Mouse (Mus musculus) left cerebral cortex, adult 2 months (tissue): Measurements from ENCODE around the gene Metrn. TPM values are rescaled to one million over a fixed set of nuclear protein-coding genes. Genes with fewer than 3 reads are reported as not detected.

Source experiments
- DNase-seq, 2 experiments: peaks; one replicate each; pipeline ENCODE4 v3.0.0; 2021 to 2022; ENCODE audit warnings: low spot score in 2 of 2, mixed read lengths in 1 of 2; ENCODE audit errors: extremely low spot score in 1 of 2
- H3K27ac ChIP-seq: fragments of 200-600 bp; 2 replicates; pipeline ENCODE4 v1.8.1; 2022
- H3K4me3 ChIP-seq: fragments of 200-600 bp; 2 replicates; pipeline ENCODE4 v1.8.1; 2022
- CTCF ChIP-seq: fragments of 200-600 bp; IDR thresholded peaks from 2 replicates; pipeline ENCODE4 v1.8.1; 2022; ENCODE audit warnings: antibody characterized with exemption, mild to moderate bottlenecking, moderate library complexity
- intact Hi-C: fragments of 180-260 bp; cut with DNase I; formaldehyde crosslinking; loops from one replicate; pipeline ENCODE4 v1.15.1; 2025
- total RNA-seq, 2 experiments: library from RNA; stranded (reverse); gene quantifications; 2 replicates each; pipeline ENCODE4 v1.2.3; 2021

Gene Metrn
- total RNA-seq, 2 experiments from 2014 or later: 72.3 to 88.2 TPM

DNA sequence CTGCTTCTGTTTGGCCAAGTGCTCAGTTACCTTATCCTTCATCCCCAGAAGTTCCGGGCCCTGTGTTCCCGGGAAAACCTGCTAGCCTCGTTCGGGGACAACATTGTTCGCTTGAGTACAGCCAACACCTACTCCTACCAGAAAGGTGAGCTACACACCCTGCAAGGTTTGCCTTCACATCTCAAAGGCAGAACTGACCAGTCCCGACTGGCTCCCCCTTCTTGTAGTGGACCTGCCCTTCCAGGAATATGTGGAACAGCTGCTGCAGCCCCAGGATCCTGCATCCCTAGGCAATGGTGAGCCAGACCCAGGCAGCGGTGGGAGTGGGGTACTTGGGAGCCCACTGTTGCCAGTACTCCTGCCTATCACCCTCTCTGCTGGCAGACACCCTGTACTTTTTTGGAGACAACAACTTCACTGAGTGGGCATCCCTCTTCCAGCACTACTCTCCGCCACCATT lies 32.7 kb upstream of the Metrn start:
- Histone ChIP-seq H3K4me3 (peak overlapping the region; percentile 67), H3K27ac (peak overlapping the region; percentile 95)
- TF ChIP-seq CTCF: no peak
- intact Hi-C loops: no loop called here
- no peak for DNase-seq

- intact Hi-C loops: no loop called here
- peak; percentile 51 for TF ChIP-seq CTCF
- DNase-seq: peak; percentile 82 to 85
Observed at GRCm38 (mm10) chr17:25828712-25829557, 32.0 kb upstream of the Metrn start, which contains the start of gene Jmjd8. TSS of gene Jmjd8 (plus strand) at chr17:25828867.

GRCm38 (mm10) chr17:25828223-25828594 lies 31.3 kb upstream of the Metrn start:
- no peak for DNase-seq
- intact Hi-C loops: no loop called here
- Histone ChIP-seq H3K27ac (peak overlapping the region; percentile 95), H3K4me3 (peak overlapping the region; percentile 67)
- no peak for TF ChIP-seq CTCF

More at GRCm38 (mm10) chr17:25828712-25829557, 32.0 kb upstream of the Metrn start, which contains the start of gene Jmjd8:
- Histone ChIP-seq H3K4me3 (peak within 1 kb of the TSS; percentile 67), H3K27ac (peak within 1 kb of the TSS; percentile 95)

DNA sequence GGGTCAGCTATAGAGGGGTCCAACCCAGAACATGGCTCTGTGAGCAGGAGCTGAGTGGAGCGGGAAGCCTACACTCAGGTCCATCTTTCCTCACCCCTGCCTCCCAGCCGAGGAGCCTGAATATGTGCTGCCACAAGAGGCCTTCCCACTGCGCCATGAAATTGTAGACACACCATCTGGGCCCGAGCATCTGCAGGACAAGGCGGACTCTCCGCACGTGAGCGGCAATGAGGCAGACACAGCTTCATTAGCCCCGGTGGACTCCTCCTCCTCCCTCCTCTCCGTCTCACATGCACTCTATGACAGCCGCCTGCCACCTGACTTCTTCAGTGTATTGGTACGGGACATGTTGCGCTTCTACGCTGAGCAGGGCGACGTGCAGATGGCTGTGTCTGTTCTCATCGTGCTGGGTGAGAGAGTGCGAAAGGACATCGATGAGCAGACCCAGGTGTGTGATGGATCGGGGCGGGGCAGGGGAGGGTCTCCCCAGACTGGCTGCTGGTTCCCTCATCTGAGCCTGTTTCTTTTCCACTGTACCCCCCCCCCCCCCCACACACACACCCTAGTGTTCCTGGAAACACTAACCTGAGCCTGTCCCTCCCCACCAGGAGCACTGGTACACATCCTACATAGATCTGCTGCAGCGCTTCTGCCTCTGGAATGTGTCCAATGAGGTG lies 30.7 kb upstream of the Metrn start:
- no peak overlapping the region for H3K4me3 ChIP-seq
- no peak for DNase-seq
- intact Hi-C loops: no loop called here
- no peak for TF ChIP-seq CTCF
- H3K27ac ChIP-seq: no peak overlapping the region

DNA sequence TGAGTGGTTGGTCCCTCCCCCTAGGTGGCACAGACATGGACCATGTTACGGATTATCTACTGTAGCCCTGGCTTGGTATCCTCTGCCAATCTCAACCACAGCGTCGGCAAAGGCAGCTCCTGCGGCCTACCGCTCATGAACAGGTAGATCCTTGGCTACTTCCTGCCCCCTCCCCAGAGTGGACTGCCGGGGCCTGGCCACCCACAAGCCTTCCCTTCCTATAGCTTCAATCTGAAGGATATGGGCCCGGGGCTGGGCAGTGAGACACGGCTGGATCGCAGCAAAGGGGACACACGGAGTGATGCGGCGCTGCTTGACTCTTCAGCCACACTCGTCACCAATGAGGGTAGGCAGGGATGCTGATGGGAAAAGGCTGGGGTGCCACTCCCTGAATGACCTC lies 30.1 kb upstream of the Metrn start:
- H3K4me3 ChIP-seq: no peak overlapping the region
- intact Hi-C loops: no loop called here
- no peak overlapping the region for H3K27ac ChIP-seq
- DNase-seq: no peak
- no peak for TF ChIP-seq CTCF

- no peak for TF ChIP-seq CTCF
- intact Hi-C loops: no loop called here
- no peak for DNase-seq
Observed at GRCm38 (mm10) chr17:25825984-25826570, 29.1 kb upstream of the Metrn start.

DNA sequence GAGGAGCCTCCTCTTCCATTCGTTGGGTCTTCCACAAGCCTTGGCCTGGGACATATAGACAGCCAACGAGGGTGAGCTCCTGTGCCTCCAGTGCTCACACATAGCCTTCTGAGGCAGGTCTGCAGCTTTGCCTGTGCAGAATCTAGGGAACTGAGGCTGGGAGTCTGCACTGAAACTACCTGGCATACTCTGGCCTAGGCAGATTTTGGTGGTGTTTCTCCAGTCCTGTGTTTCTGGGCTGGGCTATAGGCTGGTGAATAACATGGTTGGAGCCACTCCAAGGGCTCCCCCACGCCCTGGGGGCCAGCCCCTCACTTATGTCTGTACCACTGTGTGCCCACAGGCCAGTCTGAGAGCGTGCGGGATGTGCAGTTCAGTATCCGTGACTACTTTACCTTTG lies 28.4 kb upstream of the Metrn start:
- no peak for DNase-seq
- Histone ChIP-seq H3K4me3 (no peak overlapping the region), H3K27ac (no peak overlapping the region)
- intact Hi-C loops: no loop called here
- no peak for TF ChIP-seq CTCF

More at GRCm38 (mm10) chr17:25825984-25826570, 29.1 kb upstream of the Metrn start:
- Histone ChIP-seq H3K4me3 (no peak overlapping the region), H3K27ac (no peak overlapping the region)

- no peak for DNase-seq
- Histone ChIP-seq H3K27ac (no peak overlapping the region), H3K4me3 (peak overlapping the region; percentile 72)
- intact Hi-C loops: no loop called here
- TF ChIP-seq CTCF: no peak
Observed at GRCm38 (mm10) chr17:25824362-25825142, 27.6 kb upstream of the Metrn start.

- DNase-seq: peak; percentile 77 to 78
- no peak for TF ChIP-seq CTCF
- peak within 1 kb of the TSS; percentile 72 for H3K4me3 ChIP-seq
- peak within 1 kb of the TSS; percentile 75 for H3K27ac ChIP-seq
- intact Hi-C loops: no loop called here
Observed at GRCm38 (mm10) chr17:25823452-25823851, 26.5 kb upstream of the Metrn start, which contains the start of gene Wdr24. TSS of gene Wdr24 (plus strand) at chr17:25823627.

DNA sequence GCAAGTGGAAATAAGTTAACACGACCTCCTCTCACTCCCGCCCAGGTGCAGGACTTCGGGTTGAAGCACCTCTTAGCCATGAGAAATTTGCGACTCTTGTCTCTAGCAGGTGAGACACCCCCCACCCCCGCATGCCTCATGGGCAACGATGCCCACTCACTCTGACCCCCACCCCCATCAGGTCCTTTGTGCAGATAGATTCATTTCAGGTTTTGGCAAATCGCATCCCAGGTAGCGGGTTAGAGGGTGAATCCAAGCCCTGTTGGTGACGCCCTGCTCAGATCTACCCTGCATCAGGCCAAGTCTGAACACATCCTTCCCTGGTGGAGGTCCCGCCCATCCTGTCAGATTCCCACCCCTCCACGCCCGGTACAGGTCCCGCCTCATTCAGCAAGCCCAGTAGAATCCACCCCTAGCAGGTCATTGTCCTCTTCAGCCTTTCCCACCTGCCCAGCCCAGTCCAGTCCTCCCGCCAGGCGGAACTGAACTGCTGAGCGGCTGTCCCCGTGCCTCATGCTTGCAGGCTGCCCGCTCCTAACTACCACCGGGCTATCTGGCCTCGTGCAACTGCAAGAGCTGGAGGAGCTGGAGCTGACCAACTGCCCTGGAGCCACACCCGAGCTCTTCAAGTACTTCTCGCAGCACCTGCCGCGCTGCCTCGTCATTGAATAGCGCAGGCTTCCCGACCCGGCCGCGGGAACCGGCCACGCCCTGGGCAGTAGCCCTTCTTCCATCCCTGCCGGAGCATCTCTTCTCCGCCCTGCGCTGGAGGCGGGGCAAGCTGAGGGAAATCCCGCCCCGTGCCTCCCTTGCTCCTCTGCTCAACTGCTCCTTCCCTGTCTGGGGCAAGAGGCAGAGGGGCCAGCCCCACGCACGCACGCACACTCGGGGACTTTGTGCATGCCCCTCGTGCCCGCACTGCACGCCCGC lies 22.2 kb upstream of the Metrn start:
- DNase-seq: no peak
- Histone ChIP-seq H3K27ac (no peak overlapping the region), H3K4me3 (no peak overlapping the region)
- no peak for TF ChIP-seq CTCF
- intact Hi-C loops: no loop called here

- no peak for TF ChIP-seq CTCF
- DNase-seq: no peak
- H3K27ac ChIP-seq: 0 out of 2 replicates have a peak overlapping the region, but pooled peaks have one; percentile 11
- intact Hi-C loops: no loop called here
- no peak overlapping the region for H3K4me3 ChIP-seq
Observed at GRCm38 (mm10) chr17:25817662-25818061, 20.7 kb upstream of the Metrn start.
